Mouse (Mus musculus) spleen, adult 2 months (tissue): ENCODE results near the gene Dapk2.

Source experiments
- CTCF ChIP-seq: fragments of 200-500 bp; IDR thresholded peaks from 2 replicates; pipeline ENCODE4 v1.5.1; 2011; ENCODE audit warnings: mild to moderate bottlenecking, inconsistent platforms; ENCODE audit not compliant: insufficient read depth, insufficient read length, insufficient replicate concordance; ENCODE audit errors: extremely low read depth
- POLR2A ChIP-seq: fragments of 200-500 bp; IDR thresholded peaks from 2 replicates; pipeline ENCODE4 v1.6.1; 2011; ENCODE audit warnings: low read depth, low read length, inconsistent platforms

- TF ChIP-seq CTCF (no peak), POLR2A (no peak)
Measured at GRCm38 (mm10) chr9:66276062-66276461, 118.0 kb downstream of the Dapk2 start.
